Mouse (Mus musculus): ENCODE data around the gene Aamp. TPM values are rescaled to one million over a fixed set of nuclear protein-coding genes. Genes with fewer than 3 reads are reported as not detected.
A peak's percentile ranks its signal among the peaks of the same experiment; 100 is the strongest.

Aamp gene
- total and polyA plus RNA-seq, 3 experiments: 89.3 to 116 (median 100) TPM

DNA sequence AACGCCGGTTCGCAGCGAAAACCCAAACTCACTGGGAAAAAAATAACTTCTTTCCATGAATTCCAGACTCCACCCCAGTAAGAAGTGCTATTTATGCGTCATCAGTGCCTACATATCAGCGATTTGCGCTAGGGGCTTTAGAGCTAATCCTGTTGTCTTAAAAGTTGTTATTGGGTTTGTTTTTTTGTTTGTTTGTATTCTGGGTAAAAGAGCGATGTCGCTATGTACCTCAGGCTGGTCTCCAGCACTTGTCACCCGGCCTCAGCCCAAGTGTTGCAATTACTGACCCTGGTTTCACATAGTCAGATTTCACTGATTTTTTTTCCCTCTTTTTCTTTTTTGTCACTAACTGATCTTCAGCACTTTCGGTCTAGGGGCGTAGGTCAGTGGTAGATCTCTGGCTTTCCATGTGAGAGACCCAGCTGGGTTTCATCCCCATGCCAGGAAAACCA, 19.8 kb upstream of the Aamp start:
- TF ChIP-seq EP300 (IDR thresholded peaks at IDR 0.05; ENCODE audit: insufficient read depth, low read depth, low read length): no peak
- TF ChIP-seq POLR2A (IDR thresholded peaks at IDR 0.05; ENCODE audit: insufficient read depth, low read depth, low read length): no peak
- TF ChIP-seq CTCF (IDR thresholded peaks at IDR 0.05): no peak; the same call in 1 of the 2 replicates
- Histone ChIP-seq H3K36me3 (ENCODE audit: control insufficient read depth, insufficient read depth, low read length) (peaks cover 3% of the 10 kb centered on the region; the same call in 1 of the 2 replicates), H3K27me3 (ENCODE audit: control insufficient read depth, insufficient read depth, low read length) (no peaks in the 10 kb centered on the region), H3K4me1 (ENCODE audit: control insufficient read depth, insufficient read depth, low read length) (peaks cover 23% of the 10 kb centered on the region), H3K27ac (peak overlapping the region; percentile 97), H3K79me2 (replicated peaks; ENCODE audit: control insufficient read depth, insufficient read depth, low read length) (0 out of 2 replicates have a peak, but pooled peaks cover 5% of the 10 kb centered on the region), H3K4me3 (peak overlapping the region; percentile 81), H3K9ac (ENCODE audit: low read depth, low read length) (peak overlapping the region; percentile 80)
- DNase-seq: no peak
- WGBS: 5% methylated on average over 12 of the region's 12 CpGs
- intact Hi-C loops (cut with DNase I): loop anchor here (2.0 kb wide), 1 partner anchor 18 kb away; no protein-coding TSS in a partner anchor

- Histone ChIP-seq H3K27me3 (ENCODE audit: control insufficient read depth, insufficient read depth, low read length) (no peaks in the 10 kb centered on the region), H3K27ac (peak overlapping the region; percentile 97), H3K4me1 (ENCODE audit: control insufficient read depth, insufficient read depth, low read length) (peaks cover 30% of the 10 kb centered on the region), H3K9ac (ENCODE audit: low read depth, low read length) (peak overlapping the region; percentile 80), H3K79me2 (replicated peaks; ENCODE audit: control insufficient read depth, insufficient read depth, low read length) (0 out of 2 replicates have a peak, but pooled peaks cover 5% of the 10 kb centered on the region), H3K36me3 (ENCODE audit: control insufficient read depth, insufficient read depth, low read length) (peaks cover 3% of the 10 kb centered on the region; the same call in 1 of the 2 replicates), H3K4me3 (peak overlapping the region; percentile 81)
- intact Hi-C loops (cut with DNase I): loop anchor here (2.0 kb wide), 1 partner anchor 17 kb away; no protein-coding TSS in a partner anchor
- peak; percentile 92 to 93 for DNase-seq
- no peak for TF ChIP-seq EP300 (IDR thresholded peaks at IDR 0.05; ENCODE audit: insufficient read depth, low read depth, low read length)
- peak; percentile 80 for TF ChIP-seq POLR2A (IDR thresholded peaks at IDR 0.05; ENCODE audit: insufficient read depth, low read depth, low read length)
- peak; percentile 40; the same call in 1 of the 2 replicates for TF ChIP-seq CTCF (IDR thresholded peaks at IDR 0.05)
- WGBS: under 1% methylated on average over 56 of the region's 56 CpGs
Measured at GRCm38 (mm10) chr1:74303509-74304338, 19.2 kb upstream of the Aamp start.

GRCm38 (mm10) chr1:74302835-74303234, 18.3 kb upstream of the Aamp start:
- peak overlapping the region; percentile 81 for H3K4me3 ChIP-seq
- peaks cover 38% of the 10 kb centered on the region for H3K4me1 ChIP-seq (ENCODE audit: control insufficient read depth, insufficient read depth, low read length)
- peaks cover 4% of the 10 kb centered on the region; the same call in 1 of the 2 replicates for H3K36me3 ChIP-seq (ENCODE audit: control insufficient read depth, insufficient read depth, low read length)
- no peaks in the 10 kb centered on the region for H3K27me3 ChIP-seq (ENCODE audit: control insufficient read depth, insufficient read depth, low read length)
- 46% methylated on average over 2 of the region's 2 CpGs for WGBS
- H3K79me2 ChIP-seq (replicated peaks; ENCODE audit: control insufficient read depth, insufficient read depth, low read length): 0 out of 2 replicates have a peak, but pooled peaks cover 5% of the 10 kb centered on the region
- intact Hi-C loops (cut with DNase I): no loop called here
- H3K27ac ChIP-seq: peak overlapping the region; percentile 97
- TF ChIP-seq EP300 (IDR thresholded peaks at IDR 0.05; ENCODE audit: insufficient read depth, low read depth, low read length) (no peak), POLR2A (IDR thresholded peaks at IDR 0.05; ENCODE audit: insufficient read depth, low read depth, low read length) (no peak), CTCF (IDR thresholded peaks at IDR 0.05) (no peak)
- peak overlapping the region; percentile 30 for H3K9ac ChIP-seq (ENCODE audit: low read depth, low read length)
- peak in 1 of 2 experiments; percentile 36 for DNase-seq

GRCm38 (mm10) chr1:74302229-74302628, 17.7 kb upstream of the Aamp start:
- Histone ChIP-seq H3K9ac (ENCODE audit: low read depth, low read length) (peak overlapping the region; percentile 43), H3K36me3 (ENCODE audit: control insufficient read depth, insufficient read depth, low read length) (peaks cover 4% of the 10 kb centered on the region), H3K27me3 (ENCODE audit: control insufficient read depth, insufficient read depth, low read length) (no peaks in the 10 kb centered on the region), H3K4me3 (peak overlapping the region; percentile 81; the same call in 1 of the 2 replicates), H3K27ac (peak overlapping the region; percentile 97), H3K79me2 (replicated peaks; ENCODE audit: control insufficient read depth, insufficient read depth, low read length) (0 out of 2 replicates have a peak, but pooled peaks cover 5% of the 10 kb centered on the region), H3K4me1 (ENCODE audit: control insufficient read depth, insufficient read depth, low read length) (peaks cover 43% of the 10 kb centered on the region)
- no peak for DNase-seq
- intact Hi-C loops (cut with DNase I): no loop called here
- TF ChIP-seq POLR2A (IDR thresholded peaks at IDR 0.05; ENCODE audit: insufficient read depth, low read depth, low read length) (no peak), EP300 (IDR thresholded peaks at IDR 0.05; ENCODE audit: insufficient read depth, low read depth, low read length) (no peak), CTCF (IDR thresholded peaks at IDR 0.05) (no peak)
- 68% methylated on average over 7 of the region's 7 CpGs for WGBS

- Histone ChIP-seq H3K4me1 (ENCODE audit: control insufficient read depth, insufficient read depth, low read length) (peaks cover 56% of the 10 kb centered on the region), H3K79me2 (replicated peaks; ENCODE audit: control insufficient read depth, insufficient read depth, low read length) (0 out of 2 replicates have a peak, but pooled peaks cover 5% of the 10 kb centered on the region), H3K27me3 (ENCODE audit: control insufficient read depth, insufficient read depth, low read length) (no peaks in the 10 kb centered on the region), H3K9ac (ENCODE audit: low read depth, low read length) (peak overlapping the region; percentile 34; the same call in 1 of the 2 replicates), H3K36me3 (ENCODE audit: control insufficient read depth, insufficient read depth, low read length) (peaks cover 4% of the 10 kb centered on the region), H3K4me3 (0 out of 2 replicates have a peak overlapping the region, but pooled peaks have one; percentile 6), H3K27ac (peak overlapping the region; percentile 97)
- peak in 1 of 2 experiments; percentile 47 for DNase-seq
- intact Hi-C loops (cut with DNase I): no loop called here
- 37% methylated on average over 6 of the region's 6 CpGs for WGBS
- TF ChIP-seq EP300 (IDR thresholded peaks at IDR 0.05; ENCODE audit: insufficient read depth, low read depth, low read length) (no peak), POLR2A (IDR thresholded peaks at IDR 0.05; ENCODE audit: insufficient read depth, low read depth, low read length) (0 out of 2 replicates have a peak, but pooled peaks have one; percentile 20)
Measured at GRCm38 (mm10) chr1:74300347-74301110, 16.0 kb upstream of the Aamp start.
